In genomic region chr9:102789491-102789890, GRCm38 (mm10) we compare ENCODE assay signal across 16 mouse cellular contexts.
"Had no signal": no experiment of that assay in that cellular context is flagged by ENCODE, and none has a peak within 500 bp of the region (broad histone marks: within the 10 kb centered on the region; RNA-seq: fewer than 3 reads in every experiment).

No protein-coding gene starts in this region.

- H3K4me1 ChIP-seq: midbrain, embryonic 13.5 days; midbrain, embryonic 15.5 days; neural tube, embryonic 12.5 days had no signal

- H3K9me3 ChIP-seq: liver, embryonic 15.5 days; lung, embryonic 15.5 days; midbrain, embryonic 13.5 days; midbrain, embryonic 15.5 days; neural tube, embryonic 12.5 days had no signal

- H3K27ac ChIP-seq: liver, embryonic 15.5 days; lung, embryonic 15.5 days; macrophage; midbrain, embryonic 13.5 days; midbrain, embryonic 15.5 days; neural tube, embryonic 12.5 days had no signal

- ATAC-seq: liver, postnatal 0 days; lung, postnatal 0 days; midbrain, embryonic 13.5 days; midbrain, embryonic 15.5 days had no signal

- DNase-seq: liver, postnatal 0 days; lung, adult 2 months; lung, postnatal 14 days; lung, postnatal 36 days; right cerebral cortex, postnatal 14 days; thymus, postnatal 14 days; thymus, postnatal 36 days had no signal

- H3K27me3 ChIP-seq: lung, embryonic 15.5 days; midbrain, embryonic 13.5 days; midbrain, embryonic 15.5 days; neural tube, embryonic 12.5 days had no signal

- H3K36me3 ChIP-seq: liver, embryonic 15.5 days; lung, embryonic 15.5 days; midbrain, embryonic 13.5 days; midbrain, embryonic 15.5 days; neural tube, embryonic 12.5 days had no signal

- H3K4me3 ChIP-seq: liver, embryonic 15.5 days; lung, embryonic 15.5 days; megakaryocyte, embryonic 14.5 days; midbrain, embryonic 13.5 days; midbrain, embryonic 15.5 days; neural tube, embryonic 12.5 days had no signal

- H3K9ac ChIP-seq: liver, embryonic 15.5 days; liver, postnatal 0 days; lung, embryonic 15.5 days; midbrain, embryonic 13.5 days; midbrain, embryonic 15.5 days; neural tube, embryonic 12.5 days had no signal

- H3K4me2 ChIP-seq: liver, embryonic 15.5 days; lung, embryonic 15.5 days; midbrain, embryonic 11.5 days; midbrain, embryonic 13.5 days; midbrain, embryonic 15.5 days; neural tube, embryonic 12.5 days had no signal
